19 mouse cellular contexts compared by ENCODE assay signal in genomic region chr7:133203933-133204332, GRCm38 (mm10).
"Had no signal": no experiment of that assay in that cellular context is flagged by ENCODE, and none has a peak within 500 bp of the region (broad histone marks: within the 10 kb centered on the region; RNA-seq: fewer than 3 reads in every experiment).

No protein-coding gene starts in this region.

- H3K4me3 ChIP-seq: midbrain, embryonic 10.5 days; midbrain, embryonic 12.5 days; myocyte; neural tube, embryonic 13.5 days; neural tube, embryonic 15.5 days had no signal

- ATAC-seq: midbrain, embryonic 16.5 days had no signal

- H3K27me3 ChIP-seq: neural tube, embryonic 15.5 days had no signal

- H3K9me3 ChIP-seq: midbrain, embryonic 10.5 days; midbrain, embryonic 12.5 days; neural tube, embryonic 13.5 days; neural tube, embryonic 15.5 days had no signal

- DNase-seq: lung, adult 18-20 months; lung, embryonic 14.5 days; lung, postnatal 10 days; lung, postnatal 4 days; midbrain, embryonic 14.5 days; retina, postnatal 1 day; right cerebral cortex, adult 18-20 months; right cerebral cortex, postnatal 25 days; right cerebral cortex, postnatal 4 days; spleen, adult 18-20 months; thymus, adult 18-20 months; thymus, postnatal 14 days; thymus, postnatal 36 days had no signal

- H3K36me3 ChIP-seq: midbrain, embryonic 10.5 days; midbrain, embryonic 12.5 days; neural tube, embryonic 13.5 days; neural tube, embryonic 15.5 days had no signal

- H3K4me2 ChIP-seq: lung, embryonic 14.5 days; midbrain, embryonic 12.5 days; neural tube, embryonic 13.5 days; neural tube, embryonic 15.5 days had no signal

- H3K27ac ChIP-seq: midbrain, embryonic 10.5 days; midbrain, embryonic 12.5 days; neural tube, embryonic 13.5 days; neural tube, embryonic 15.5 days had no signal

- H3K9ac ChIP-seq: lung, embryonic 14.5 days; midbrain, embryonic 12.5 days; neural tube, embryonic 13.5 days; neural tube, embryonic 15.5 days had no signal
